Mouse (Mus musculus): ENCODE data around the gene Il11ra1.
A peak's percentile ranks its signal among the peaks of the same experiment; 100 is the strongest.

Il11ra1 gene

GRCm38 (mm10) chr4:41708192-41708745 is 8.5 kb downstream of the Il11ra1 start:
- peak in 1 of 2 experiments; percentile 20 for DNase-seq (ENCODE audit: low spot score in 2 of 2)

DNA sequence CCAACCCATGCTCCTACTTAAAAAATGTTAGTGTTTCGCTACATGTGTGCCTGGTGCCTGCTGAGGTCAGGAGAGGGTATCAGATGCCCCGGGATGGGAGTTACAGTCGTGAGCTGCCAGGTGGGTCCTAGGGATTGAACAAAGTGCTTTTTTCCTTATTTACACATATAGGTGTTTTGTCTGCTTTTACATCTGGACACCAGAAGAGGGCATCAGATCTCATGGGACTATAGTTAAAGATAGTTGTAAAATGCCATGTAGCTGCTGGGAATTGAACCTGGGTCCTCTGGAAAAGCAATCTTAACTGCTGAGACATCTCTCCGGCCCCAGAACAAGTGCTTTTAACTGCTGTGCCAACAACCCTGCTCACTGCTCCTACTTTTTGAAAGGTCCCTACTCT is 10.4 kb downstream of the Il11ra1 start:
- DNase-seq (ENCODE audit: low spot score in 2 of 2): no peak

GRCm38 (mm10) chr4:41711705-41712375 is 12.1 kb downstream of the Il11ra1 start:
- no peak for DNase-seq (ENCODE audit: low spot score in 2 of 2)

DNA sequence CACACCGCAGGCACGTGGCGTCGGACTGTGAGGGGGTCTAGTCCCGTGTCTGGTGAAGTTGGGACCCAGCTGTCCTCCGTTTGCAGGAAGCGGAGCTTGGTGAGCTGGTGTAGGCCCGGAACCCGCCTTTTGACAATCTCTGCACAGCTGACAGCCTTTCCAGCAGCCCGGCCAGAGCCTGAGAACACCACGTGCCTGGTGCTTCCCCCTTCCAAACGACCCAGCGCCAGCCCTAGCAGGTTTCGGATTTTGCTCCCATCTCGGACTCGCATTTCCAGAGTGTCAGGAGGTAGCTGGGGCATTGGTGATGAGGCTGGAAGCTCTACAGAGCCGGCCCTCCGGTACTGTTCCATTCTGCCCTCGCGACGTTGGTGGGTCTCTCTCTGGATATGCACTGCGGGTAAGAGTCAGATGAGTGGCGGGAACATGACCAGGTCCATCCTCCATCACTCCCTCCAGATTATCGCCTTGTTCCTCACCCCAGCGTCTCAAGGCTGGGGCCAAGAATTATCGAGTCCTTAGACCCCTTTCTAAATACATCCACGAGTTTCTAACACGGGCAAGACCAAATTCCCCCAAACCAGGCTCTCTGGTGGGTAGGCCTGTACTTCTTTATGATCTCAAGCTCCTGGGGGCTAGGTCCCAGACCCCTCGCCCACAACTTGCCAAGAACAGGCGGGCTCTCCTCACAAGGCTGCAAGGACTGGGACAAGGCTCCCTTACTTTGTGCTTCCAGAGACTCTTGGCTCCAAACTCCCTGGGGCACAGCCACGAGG is 12.8 kb downstream of the Il11ra1 start:
- no peak for DNase-seq (ENCODE audit: low spot score in 2 of 2)

GRCm38 (mm10) chr4:41713197-41714067 is 13.6 kb downstream of the Il11ra1 start, which contains the start of gene Rpp25l:
TSS of gene Rpp25l (minus strand) at chr4:41713534.
- peak; percentile 85 to 91 for DNase-seq (ENCODE audit: low spot score in 2 of 2)

- peak; percentile 43 to 71 for DNase-seq (ENCODE audit: low spot score in 2 of 2)
Observed at GRCm38 (mm10) chr4:41714276-41714675, 14.5 kb downstream of the Il11ra1 start.

GRCm38 (mm10) chr4:41715082-41715481 is 15.3 kb downstream of the Il11ra1 start:
- no peak for DNase-seq (ENCODE audit: low spot score in 2 of 2)

DNA sequence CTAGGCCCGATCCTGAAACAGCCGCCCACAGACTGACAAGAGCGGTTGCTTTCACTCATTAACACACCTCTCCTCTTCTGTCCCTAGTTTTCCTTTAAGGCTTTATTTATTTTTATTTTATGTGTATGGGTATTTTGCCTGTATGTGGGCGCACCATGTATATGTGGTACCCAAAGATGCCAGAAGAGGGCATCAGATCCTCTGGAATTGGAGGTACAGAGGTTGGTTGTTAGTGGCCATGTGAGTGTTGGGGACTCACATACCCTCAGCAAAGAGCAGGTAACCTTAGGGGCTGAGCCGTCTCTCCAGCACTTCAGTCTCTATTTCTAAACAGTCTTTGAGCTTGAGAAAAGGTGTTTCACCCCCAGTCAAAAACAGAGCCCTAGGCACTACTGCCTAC is 15.8 kb downstream of the Il11ra1 start:
- DNase-seq (ENCODE audit: low spot score in 2 of 2): peak in 1 of 2 experiments; percentile 53

DNA sequence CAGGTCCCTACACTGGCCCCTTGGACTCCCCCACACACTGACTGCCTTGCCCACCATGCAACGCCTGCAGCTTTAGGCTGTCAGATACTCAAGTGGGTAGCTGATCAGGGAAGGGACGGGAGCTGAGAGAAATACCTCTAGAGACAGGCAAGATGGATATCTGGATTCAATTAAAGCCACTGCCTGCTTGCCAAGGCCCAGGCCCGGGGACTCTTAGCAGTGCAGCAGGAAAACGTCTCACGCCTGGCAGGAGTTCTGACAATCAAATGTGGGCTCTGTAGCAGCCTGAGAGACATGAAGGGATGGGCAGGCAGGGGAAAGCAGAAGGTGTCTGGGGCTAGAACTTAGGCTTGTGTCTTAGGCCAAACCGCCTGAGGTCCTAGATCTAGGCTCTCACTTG is 17.0 kb downstream of the Il11ra1 start:
- DNase-seq (ENCODE audit: low spot score in 2 of 2): no peak

DNA sequence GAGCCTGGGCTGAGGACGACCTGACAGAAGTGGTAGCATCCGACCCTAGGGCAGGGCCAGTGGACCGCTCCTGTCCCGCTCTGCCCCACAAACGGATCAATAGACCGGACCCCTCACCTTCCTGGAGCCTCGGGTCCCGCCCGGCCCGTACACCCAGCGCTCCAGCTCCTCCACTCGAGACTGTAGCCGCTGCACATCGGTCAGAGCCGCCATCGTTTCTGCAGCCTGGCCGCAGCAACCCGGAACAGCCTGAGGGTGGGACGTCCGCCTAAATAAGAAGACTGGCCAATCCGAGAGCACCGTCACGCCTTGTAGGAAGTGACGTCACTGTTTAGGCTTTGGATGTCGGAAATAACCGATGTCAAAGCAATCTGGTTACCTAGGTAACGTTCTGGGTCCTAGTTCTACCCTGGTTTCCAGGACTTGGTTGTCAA is 23.1 kb downstream of the Il11ra1 start, which contains the start of gene Dctn3:
Gene Dctn3, minus strand, starts transcription at position 253 of the 434 bp plus-strand sequence.
- DNase-seq (ENCODE audit: low spot score in 2 of 2): peak; percentile 71 to 87

- no peak for DNase-seq (ENCODE audit: low spot score in 2 of 2)
Observed at GRCm38 (mm10) chr4:41726826-41727621, 27.2 kb downstream of the Il11ra1 start.

DNA sequence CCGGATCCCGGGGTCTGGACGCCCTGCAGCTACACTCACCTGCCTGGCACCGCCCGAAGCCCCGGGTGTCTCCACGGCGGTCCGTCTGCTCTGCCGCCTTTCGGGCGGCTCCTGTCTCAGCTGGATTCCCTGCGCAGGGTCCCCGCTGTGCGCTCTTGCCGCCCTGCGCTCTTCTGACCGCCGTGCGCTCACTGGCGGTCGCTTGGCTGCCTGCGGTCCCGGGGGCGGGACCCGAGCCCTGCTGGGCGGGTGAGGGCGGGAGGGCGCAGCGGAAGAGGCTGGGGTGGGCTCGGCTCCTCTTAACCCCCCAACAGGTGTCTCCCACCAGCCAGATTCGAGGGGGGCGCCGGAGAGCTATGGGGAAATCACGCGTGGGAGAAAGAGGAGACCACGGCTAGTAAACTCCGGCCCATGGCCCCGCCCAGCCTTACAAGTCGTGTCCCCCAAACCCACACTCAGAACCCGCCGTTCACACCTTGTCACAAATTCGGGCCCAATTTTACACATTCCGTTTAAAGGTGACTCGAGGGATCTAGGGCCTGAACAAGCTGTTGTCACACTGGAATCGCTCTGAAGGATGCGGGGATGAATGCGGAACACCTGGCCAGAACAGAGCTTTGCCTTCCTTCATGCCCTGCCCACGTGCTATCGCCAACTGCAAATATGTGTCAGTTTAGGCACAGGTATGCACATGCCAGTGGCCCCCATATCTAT is 31.4 kb downstream of the Il11ra1 start, which contains the start of gene Arid3c:
Gene Arid3c, minus strand, starts transcription at position 91 of the 714 bp plus-strand sequence.
- no peak for DNase-seq (ENCODE audit: low spot score in 2 of 2)

- DNase-seq (ENCODE audit: low spot score in 2 of 2): peak; percentile 29 to 79
Observed at GRCm38 (mm10) chr4:41737602-41738255, 37.9 kb downstream of the Il11ra1 start.

- DNase-seq (ENCODE audit: low spot score in 2 of 2): no peak
Observed at GRCm38 (mm10) chr4:41738256-41738603, 38.4 kb downstream of the Il11ra1 start.

GRCm38 (mm10) chr4:41739260-41739659 is 39.5 kb downstream of the Il11ra1 start:
- DNase-seq (ENCODE audit: low spot score in 2 of 2): no peak

GRCm38 (mm10) chr4:41740380-41741157 is 40.8 kb downstream of the Il11ra1 start:
- peak in 1 of 2 experiments; percentile 67 for DNase-seq (ENCODE audit: low spot score in 2 of 2)

DNA sequence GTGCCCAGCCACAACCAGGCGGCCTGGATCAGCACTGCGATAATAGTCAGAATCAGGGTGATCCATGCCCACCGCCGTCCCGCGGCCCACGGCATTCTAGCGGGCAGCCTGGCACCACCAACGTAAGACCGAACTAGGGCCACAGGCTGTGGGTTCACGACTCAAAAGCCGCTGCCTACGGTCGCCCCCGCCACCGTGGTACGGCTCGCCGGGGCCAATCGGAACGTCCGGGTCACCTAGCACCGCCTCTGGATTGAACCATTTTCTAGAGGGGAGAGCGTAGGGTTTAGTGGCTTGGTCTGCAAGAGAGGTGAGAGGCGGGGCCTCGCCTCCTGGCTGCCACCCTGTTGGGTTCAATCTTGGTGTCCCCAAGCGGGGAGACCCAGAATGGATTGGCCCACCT is 41.4 kb downstream of the Il11ra1 start:
- DNase-seq (ENCODE audit: low spot score in 2 of 2): peak; percentile 77 to 88

DNA sequence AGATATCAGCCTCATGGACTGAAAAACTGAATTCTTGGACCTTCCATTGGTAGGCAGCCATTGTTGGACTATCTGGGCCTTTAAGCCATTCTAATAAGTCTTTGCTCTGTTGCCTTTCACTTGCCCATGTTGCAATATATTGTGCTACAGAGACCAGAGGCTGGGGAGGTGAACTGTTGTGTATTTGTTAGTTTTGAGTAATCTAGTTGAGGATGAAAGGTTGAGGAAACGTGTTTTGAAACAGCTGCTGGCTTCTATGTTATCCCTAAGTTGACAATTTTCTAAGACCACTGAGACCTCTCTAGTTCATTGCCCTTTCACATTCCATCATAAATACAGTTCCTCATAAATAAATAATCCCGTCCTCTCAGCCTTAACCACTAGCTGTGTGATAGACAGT is 44.3 kb downstream of the Il11ra1 start:
- DNase-seq (ENCODE audit: low spot score in 2 of 2): no peak

GRCm38 (mm10) chr4:41745021-41745420 is 45.2 kb downstream of the Il11ra1 start:
- DNase-seq (ENCODE audit: low spot score in 2 of 2): no peak
